Mouse (Mus musculus) gastrocnemius, postnatal 36 days (tissue): ENCODE data around the gene Slc10a7. TPM values are rescaled to one million over a fixed set of nuclear protein-coding genes. Genes with fewer than 3 reads are reported as not detected.
"Not testable (repeated sequence)": the region's sequence is repeated elsewhere in the genome, so short reads cannot be mapped to it uniquely, and the experiment has no call there.

Source experiments
- DNase-seq, 2 experiments: peaks; one replicate each; pipeline ENCODE4 v3.0.0; 2022
- intact Hi-C: fragments of 180-260 bp; cut with DNase I; formaldehyde crosslinking; loops from one replicate; pipeline ENCODE4 v1.15.1; 2025
- long read RNA-seq, 2 experiments: library from polyadenylated mRNA; stranded (forward); transcript quantifications; one replicate each; pipeline ENCODE4 v2.0.0; 2021
- total RNA-seq, 2 experiments: library from RNA; stranded (reverse); gene quantifications; 2 replicates each; pipeline ENCODE4 v1.2.3; 2021

Slc10a7 gene
- 1 to 10 TPM; 3.3 to 4.5 TPM for total RNA-seq
- long read RNA-seq, experiment 1, partial matches to known transcripts = 0 of 6 reads
- long read RNA-seq, experiment 1, other reads (novel, unspliced or antisense) = 5 of 6 reads
- long read RNA-seq, experiment 2, partial matches to known transcripts = 0 of 3 reads
- long read RNA-seq, experiment 2, other reads (novel, unspliced or antisense) = 2 of 3 reads

DNA sequence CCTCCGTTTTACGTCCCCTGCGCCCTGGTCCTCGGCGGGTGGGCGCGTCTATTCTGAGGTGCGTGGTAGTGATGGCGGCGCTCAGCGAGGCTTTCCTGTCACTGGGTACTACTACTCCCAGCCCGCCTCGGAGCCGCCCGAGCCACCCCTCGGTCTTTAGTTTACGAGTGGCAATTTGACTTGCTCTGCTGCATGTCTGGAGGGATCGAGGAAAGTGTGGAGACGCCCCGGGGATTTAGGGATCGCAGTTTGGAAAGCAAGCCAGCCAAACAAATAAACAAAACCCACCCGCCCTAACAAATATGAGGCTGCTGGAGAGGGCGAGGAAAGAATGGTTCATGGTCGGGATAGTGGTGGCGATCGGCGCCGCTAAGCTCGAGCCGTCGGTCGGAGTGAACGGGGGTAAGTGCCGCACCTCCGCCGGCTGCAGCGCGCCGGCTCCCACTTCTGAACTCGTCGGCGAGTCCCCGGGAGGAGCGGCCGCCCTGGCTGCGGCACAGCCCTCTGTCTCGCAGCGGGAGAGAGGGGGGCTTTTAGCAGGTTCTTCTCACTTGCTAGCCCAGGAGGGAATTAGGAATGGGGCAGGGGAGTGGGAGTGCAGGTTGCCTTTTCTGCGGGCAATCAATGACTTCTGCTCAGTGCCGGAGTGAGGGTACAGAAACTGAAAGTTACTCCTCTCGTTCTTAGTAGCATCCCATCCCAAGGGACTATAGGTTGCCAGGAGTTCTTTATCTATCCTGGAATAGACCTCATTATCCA, at the start of gene Slc10a7:
Gene Slc10a7 (plus strand): TSS at position 74 of the 759 bp plus-strand sequence.
- intact Hi-C loops = loop anchor here (5.0 kb wide), 1 partner anchor 133 kb away; no protein-coding TSS in a partner anchor

DNA sequence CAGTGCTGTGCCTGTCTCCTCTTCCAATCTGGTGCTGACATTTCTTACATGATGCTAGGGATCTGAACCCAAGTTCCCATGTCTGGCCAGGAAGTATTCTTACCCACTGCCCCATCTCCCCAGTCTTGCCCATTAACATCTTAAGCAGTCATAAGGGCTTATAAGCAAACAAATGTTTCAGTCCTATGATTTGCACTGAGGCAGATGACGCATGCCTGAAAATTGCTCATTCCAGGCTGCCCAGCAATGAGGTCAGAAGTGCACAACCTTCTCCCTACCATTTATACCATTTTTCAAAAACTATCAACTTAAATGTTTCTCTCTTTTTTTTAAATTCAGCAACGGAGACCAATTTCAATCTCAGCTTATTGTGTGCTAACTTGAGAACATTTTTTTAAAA, 45.2 kb upstream of the Slc10a7 start:
- intact Hi-C loops = no loop called here
- DNase-seq = no peak

More for the DNA sequence above, at the start of gene Slc10a7:
- DNase-seq = peak in 1 of 2 experiments; percentile 77

DNA sequence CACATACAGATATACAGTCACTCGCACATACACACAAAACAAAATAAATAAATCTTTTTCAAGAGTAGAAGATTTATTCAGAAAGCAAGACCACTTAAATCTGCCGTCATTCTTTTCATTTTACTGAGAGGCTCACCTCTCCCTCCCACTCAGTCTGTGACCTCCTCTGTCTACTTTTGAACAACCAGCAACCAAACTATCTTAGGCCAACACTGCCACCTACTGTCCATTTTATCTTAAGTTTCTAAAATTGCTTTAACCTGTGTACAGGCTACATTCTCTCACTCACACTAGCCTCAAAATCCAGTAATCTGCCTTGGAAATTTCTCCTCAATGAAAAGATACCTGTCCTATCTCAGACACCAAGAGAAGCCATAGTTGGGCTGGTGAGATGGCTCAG, 41.3 kb upstream of the Slc10a7 start:
- intact Hi-C loops = no loop called here
- DNase-seq = no peak

DNA sequence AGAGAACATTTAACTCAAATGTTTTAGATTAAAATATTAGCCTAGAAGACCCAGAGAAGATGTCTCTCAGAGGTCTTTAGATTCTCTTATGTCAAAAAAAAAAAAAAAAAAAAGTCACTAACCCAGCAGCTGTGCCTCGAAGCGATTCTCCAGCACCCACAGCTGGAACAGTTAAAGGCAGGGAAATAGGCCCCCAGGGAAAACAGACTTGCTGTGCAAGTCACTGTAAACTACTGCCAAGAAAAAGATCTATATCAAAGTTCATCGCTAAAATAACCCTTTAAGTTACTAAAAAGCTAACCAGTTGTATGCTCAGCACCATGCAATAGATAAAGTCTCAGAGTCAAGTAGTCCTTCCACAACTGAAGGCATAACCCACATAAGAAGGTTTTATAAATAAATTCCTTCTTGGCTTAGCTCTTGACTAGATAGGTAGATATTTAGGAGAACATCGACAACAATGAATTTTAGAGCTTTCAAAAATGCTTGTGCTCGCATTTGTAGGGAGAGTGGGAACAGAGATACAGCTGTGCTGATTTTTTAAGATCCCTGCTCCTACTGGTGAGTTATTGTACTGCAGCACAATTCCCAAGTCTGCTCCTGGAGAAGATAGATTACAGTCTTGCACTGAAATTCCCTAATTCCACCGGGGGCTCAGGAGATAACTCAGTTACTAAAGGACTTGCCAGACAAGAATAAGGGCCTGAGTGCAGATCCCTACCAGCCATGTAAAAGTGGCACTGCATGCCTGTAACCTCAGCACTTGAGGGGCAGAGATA, 31.9 kb upstream of the Slc10a7 start:
- no peak for DNase-seq

DNA sequence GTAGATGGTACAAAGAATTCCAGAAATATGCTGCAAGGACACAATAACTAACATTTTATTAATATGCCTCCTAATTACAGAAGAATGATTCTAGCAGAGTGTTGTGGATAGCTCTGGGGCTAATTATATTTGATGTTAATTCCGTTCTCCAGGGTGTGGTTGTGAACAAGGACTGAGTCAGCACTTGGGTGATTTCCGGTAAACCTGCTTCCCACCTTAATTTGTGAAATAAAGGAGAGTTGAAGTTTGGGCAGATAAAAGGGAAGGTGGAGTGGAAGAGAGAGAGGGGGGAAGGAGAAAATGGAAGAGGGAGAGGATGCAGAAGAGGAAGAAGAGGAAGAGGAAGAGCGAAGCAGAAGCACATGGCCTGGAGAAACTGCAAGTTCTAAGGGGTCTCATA, 19.4 kb upstream of the Slc10a7 start:
- intact Hi-C loops = loop anchor here (5.0 kb wide), 1 partner anchor 168 kb away; no protein-coding TSS in a partner anchor
- no peak for DNase-seq

More for the DNA sequence above, 31.9 kb upstream of the Slc10a7 start:
- intact Hi-C loops = no loop called here

DNA sequence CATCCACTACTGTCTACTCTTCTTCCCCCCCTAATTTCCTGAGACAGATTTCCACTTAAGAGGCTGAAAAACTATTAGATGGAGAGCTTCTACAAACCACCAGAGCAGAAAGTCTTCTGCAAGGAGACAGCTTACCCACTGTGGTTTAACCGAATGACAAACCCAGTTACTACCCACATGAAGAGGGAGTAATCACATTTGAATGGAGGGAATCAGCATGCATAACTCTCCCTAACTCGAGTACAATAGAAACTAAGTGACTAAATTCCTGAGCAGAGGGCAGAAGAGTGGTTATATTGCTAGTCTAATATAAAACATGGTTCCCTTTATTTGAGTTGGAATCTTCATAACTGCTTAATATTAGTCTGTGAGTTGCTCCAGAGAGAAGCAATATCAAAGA, 16.1 kb upstream of the Slc10a7 start:
- intact Hi-C loops = loop anchor here (5.0 kb wide), 1 partner anchor 164 kb away; no protein-coding TSS in a partner anchor

DNA sequence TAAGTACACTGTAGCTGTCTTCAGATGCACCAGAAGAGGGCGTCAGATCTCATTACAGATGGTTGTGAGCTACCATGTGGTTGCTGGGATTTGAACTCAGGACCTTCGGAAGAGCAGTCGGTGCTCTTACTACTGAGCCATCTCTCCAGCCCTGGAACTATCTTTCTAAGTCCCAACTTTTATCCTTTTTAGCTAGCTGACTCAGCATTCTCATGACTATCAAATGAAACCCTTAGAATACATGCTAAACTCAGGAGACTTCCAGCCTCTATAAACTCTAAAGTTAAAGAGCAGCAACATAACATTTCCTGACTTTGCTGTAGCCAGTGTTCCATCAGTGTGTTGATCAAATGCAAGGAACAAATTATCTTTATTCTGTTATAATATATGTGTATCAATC, 12.9 kb upstream of the Slc10a7 start:
- DNase-seq, intact Hi-C loops: not testable (repeated sequence)

More for the DNA sequence above, 16.1 kb upstream of the Slc10a7 start:
- DNase-seq = no peak

DNA sequence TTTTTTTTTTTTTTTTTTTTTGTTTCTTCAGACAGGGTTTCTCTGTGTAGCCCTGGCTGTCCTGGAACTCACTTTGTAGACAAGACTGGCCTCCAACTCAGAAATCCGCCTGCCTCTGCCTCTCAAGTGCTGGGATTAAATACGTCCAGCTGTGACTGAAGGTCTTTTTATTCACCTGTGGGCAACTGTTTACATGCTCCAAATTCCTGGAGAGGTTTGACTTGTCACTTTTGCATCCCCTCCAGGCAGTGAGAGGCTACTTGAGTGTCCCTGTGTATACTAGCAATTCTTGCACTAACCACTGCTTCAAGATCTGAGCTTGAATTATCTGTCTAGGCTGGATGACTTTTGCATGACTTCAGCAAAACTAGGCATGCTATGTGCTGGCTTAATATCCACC, 6.4 kb upstream of the Slc10a7 start:
- intact Hi-C loops = no loop called here
- no peak for DNase-seq

DNA sequence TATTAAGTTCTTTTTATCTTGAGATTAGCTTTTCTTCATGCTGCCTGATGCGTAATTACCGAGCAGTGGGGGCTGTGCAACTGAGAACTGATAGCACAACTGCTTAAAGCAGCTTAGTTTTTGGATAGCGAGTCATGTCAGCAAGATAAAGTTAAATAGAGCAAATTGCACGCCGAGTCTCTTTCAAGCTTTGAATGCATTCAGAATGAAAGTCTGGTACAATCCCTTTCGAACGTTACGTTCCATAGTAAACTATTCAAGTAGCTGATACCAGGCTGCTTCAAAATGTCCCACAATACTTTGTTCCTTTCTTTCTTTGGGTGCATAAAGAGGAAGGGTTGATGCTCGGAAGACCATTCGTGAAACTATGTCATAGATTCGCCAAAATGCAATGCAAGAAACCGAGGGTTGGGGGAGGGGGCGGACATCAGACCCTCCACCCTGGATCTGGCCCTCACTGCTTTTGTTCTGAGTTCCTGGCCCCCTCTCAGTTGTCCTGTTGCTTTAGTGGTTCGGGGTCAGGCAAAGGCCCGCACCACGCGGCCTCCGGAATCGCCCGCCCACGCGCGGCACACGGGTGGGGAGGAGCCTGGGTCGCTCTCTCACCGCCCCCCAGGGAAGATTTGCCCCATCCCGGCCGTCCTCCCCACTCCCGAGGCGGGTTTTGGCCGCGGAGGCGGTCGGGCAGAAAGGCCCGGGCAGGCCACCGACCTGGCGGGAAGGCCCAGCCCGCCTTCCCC, 997 bp upstream of the Slc10a7 start:
- intact Hi-C loops = no loop called here
- peak in 1 of 2 experiments; percentile 21 for DNase-seq

DNA sequence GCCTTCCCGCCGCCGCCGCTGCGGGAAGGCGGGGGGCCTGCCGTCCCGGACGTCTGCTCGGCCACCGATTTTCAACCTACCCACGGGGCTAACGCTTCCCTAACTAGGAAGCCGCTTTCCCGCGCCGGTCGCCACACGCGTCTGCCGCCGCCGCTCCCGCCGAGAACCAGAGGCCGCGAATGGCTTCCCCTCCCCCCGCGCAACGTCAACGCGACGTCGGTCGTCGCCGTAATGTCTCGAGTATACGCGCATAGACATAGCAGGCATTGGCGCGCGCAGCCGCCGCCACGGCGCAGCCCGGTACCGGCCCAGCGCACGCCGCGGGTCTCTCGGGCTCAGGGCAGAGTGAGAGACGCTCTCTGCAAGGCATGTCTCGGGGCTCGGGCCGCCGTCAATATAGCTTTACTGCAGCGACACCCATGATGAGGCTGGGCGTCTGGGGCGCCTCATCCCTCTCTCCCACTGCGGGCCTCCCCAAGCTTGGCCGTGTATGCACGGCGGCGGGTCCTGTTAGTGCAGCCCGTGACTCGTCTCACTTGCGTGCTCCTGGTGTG, 350 bp upstream of the Slc10a7 start, which contains the start of gene Rbmxl1:
Gene Rbmxl1 (minus strand): TSS at position 180 of the 554 bp plus-strand sequence.
- peak; percentile 85 to 86 for DNase-seq
- intact Hi-C loops = no loop called here

DNA sequence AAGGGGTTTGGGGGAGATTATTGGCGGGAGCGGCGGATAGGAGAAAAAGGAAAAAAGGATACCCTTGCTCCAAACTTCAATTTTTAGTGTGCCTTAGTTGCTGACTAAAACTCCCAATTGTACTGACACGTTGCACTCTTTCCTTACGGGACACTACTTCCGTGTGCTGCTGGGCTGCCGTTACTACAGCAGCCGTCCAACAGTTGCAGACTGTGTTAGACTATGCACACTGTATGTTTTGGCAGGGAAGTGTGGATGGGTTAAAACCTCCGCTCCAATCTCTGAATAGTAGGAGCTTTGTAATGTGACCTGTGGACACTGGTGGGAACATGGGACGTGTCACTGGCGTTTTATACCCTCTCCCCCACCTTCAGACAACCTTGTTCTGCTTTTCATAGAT, 948 bp downstream of the Slc10a7 start:
- no peak for DNase-seq
- intact Hi-C loops = loop anchor here (5.0 kb wide), 1 partner anchor 132 kb away; no protein-coding TSS in a partner anchor

DNA sequence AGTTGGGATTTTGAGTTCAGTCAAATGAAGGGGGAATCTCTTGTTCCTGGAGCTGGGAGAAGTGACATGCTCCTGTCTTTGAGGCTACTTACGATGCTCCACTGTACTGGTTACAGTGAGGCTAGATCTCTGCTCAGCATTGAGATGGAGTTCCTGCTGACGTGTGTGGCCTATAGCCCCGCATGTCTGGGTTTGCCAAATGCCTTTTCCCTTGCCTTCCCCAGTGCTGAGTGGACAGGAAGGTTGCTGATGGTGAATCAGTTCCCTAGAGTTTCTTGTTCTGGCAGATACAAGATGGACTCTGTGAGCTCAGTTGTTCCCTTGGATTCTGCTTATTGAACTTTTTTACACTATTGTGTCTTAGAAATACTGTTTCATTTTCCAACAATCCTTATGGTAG, 1.8 kb downstream of the Slc10a7 start:
- no peak for DNase-seq
- intact Hi-C loops = loop anchor here (5.0 kb wide), 1 partner anchor 131 kb away; no protein-coding TSS in a partner anchor

DNA sequence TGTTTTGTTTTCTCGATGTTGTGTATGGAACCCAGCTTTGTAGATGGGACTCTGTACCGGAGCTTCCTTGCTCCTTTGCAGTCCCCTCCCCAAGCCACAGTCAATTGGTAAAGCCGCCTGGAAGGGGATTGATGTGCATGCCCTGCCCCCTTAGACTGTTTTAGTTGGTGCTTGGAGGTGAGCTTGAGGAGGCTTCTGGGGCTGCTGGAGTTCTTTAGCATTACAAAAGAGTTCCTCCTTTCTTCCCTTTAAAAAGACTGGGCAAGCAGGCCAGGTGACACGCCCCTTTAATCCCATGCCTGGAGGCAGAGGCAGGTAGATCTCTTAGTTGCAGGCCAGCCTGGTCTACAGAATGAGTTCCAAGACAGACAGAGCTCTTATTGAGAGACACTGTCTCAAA, 4.0 kb downstream of the Slc10a7 start:
- DNase-seq = no peak
- intact Hi-C loops = loop anchor here (5.0 kb wide), 1 partner anchor 129 kb away; no protein-coding TSS in a partner anchor

DNA sequence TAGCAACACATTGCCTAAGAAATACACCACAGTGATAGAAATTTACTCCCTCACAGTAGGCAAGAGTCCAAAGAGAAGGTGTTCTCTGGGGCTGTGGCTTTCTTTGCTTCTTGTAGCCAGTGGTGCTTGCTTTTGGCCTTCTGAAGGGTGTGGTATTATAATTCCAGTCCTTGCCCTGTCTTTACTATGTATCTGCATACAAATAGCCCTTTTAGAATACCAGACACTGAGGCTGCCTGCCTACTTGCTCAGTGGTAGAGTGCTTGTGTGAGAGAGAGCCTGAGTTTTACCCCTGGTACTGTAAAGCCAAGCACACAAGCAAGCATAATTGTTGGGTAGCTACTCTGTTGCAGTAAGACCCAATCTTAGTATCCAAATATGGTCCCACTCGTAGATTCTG, 5.6 kb downstream of the Slc10a7 start:
- no peak for DNase-seq
- intact Hi-C loops = loop anchor here (5.0 kb wide), 1 partner anchor 128 kb away; no protein-coding TSS in a partner anchor

DNA sequence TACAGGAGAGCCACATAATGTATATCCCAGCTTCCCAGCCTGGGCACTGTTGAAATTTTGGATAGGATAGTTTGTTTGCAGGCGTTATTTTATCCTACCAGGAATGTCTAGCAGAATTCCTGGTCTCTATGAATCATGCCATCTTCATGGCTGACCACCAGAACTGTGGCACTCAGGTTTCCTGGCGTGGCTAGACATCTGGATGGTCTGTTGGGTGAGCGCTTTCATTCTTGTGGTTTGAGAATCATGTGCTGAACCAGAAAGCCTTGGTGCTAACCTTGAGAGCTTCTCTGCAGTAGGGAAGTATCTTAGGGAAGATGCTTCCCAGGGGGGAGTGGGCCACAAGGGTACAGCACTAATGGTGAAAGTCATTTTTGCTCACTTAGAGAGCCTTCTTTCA, 6.0 kb downstream of the Slc10a7 start:
- intact Hi-C loops = no loop called here
- DNase-seq = no peak

DNA sequence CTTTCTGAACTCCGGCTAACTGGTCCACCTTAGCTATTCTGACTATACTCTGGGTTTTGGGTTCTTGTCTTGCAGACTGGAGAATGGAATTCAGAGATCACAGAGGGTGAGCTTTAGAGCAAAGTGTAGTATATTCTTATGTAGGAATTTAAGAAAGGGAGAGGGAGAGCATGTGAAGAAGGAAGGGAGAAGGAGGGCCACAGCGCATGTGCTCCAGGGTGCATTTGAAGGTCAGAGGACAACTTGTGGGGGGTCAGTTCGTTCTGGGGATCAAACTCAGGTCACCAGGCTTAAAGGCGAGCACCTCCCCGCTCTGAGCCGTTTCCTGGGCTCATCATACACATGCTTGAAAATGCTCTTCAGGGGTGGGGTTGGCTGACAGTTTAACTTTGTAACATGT, 24.8 kb downstream of the Slc10a7 start:
- intact Hi-C loops = no loop called here
- no peak for DNase-seq

DNA sequence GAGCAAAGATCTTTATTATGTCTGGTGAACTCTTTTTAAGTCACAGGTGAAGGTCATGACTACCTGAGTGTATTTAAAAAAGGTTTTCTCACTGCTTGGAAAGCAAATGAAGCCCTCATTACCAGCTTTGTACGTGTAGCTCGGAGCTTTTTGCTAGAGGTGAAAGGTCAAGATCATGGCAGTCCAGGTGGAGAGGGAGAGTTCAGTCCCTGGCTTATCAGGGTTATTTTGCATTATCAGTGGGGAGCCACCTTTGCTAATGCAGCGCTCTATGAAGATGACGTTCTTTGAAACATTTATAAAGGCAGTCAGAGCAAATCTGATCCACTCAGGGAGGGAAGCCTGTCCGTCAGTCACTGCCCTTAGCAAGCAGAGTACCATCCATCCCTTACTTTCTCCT, 27.6 kb downstream of the Slc10a7 start:
- DNase-seq = no peak
- intact Hi-C loops = no loop called here

DNA sequence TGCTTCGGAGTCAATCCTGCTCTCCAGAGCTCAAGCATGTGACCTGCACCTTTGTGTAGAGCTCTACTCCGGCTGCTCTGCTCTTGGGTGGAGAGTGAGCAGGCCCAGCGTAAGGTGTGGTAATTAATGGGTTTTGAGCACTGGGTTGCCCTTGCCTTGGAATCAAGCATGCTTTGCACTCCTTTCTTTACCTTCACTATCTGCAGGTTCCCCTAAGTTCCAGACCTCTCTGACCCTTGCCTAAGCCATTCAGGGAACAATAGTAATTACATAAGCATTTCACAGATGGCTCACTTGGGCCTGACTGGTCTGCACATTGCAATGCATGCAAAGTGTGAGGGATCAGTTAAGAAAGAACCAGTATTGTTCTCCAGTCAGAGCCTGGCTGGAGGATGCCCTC, 28.6 kb downstream of the Slc10a7 start:
- intact Hi-C loops = no loop called here
- DNase-seq = no peak

DNA sequence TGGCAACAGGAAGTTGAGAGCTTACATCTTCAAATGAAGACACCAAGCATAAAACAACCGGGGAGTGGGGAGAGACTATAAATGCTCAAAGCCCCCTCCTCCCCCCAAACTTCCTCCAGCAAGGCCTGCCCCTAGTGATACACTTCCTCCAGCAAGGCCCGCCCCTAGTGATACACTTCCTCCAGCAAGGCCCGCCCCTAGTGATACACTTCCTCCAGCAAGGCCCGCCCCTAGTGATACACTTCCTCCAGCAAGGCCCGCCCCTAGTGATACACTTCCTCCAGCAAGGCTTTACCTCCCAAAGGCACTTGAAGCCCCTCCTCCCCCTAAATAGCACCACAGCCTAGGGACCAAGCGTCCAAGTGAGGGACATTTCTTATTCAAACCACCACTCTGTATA, 33.5 kb downstream of the Slc10a7 start:
- DNase-seq, intact Hi-C loops: not testable (repeated sequence)

DNA sequence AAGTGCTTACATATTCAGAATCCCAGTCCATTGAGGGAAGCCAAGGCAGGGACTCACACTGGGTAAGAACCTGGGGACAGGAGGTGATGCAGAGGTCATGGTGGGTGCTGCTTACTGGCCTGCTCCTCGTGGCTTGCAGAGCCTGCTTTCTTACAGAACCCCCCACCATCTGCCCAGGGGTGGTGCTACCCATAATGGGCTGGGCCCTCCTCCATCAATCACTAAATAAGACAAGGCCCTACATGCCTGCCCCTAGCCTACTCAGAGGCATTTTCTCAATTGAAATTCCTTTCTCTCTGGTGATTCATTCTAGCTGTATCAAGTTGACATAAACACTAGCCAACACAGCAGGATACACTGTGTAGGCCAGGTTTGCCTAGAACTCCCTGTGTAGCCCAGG, 34.5 kb downstream of the Slc10a7 start:
- no peak for DNase-seq
- intact Hi-C loops = no loop called here
